Mouse (Mus musculus): ENCODE data around the gene Fpr3. TPM values are rescaled to one million over a fixed set of nuclear protein-coding genes. Genes with fewer than 3 reads are reported as not detected.
"Not testable (repeated sequence)": the region's sequence is repeated elsewhere in the genome, so short reads cannot be mapped to it uniquely, and the experiment has no call there.

The Fpr3 gene
- total RNA-seq, 2 experiments from 2014 or later, result not detected

- DNase-seq (ENCODE audit: low spot score in 2 of 2), result no peak
- intact Hi-C loops (cut with DNase I), result no loop called here
These were observed 16.0 kb upstream of the Fpr3 start for GRCm38 (mm10) chr17:17871697-17872096.

- intact Hi-C loops (cut with DNase I), result no loop called here
- DNase-seq (ENCODE audit: low spot score in 2 of 2), result no peak
These were observed 8.3 kb upstream of the Fpr3 start for GRCm38 (mm10) chr17:17879347-17879746.

- intact Hi-C loops (cut with DNase I), result no loop called here
- no peak for DNase-seq (ENCODE audit: low spot score in 2 of 2)
These were observed 5.0 kb upstream of the Fpr3 start for GRCm38 (mm10) chr17:17882672-17883071.

- intact Hi-C loops (cut with DNase I), result no loop called here
- DNase-seq (ENCODE audit: low spot score in 2 of 2), result no peak
These were observed 3.8 kb upstream of the Fpr3 start, which contains the start of gene Fpr1 for GRCm38 (mm10) chr17:17883840-17884239. Fpr1 (minus strand) TSS chr17:17883940.

- intact Hi-C loops (cut with DNase I), result no loop called here
- DNase-seq (ENCODE audit: low spot score in 2 of 2), result no peak
These were observed 2.2 kb downstream of the Fpr3 start for GRCm38 (mm10) chr17:17889732-17890425.

- intact Hi-C loops (cut with DNase I), result loop anchor here (1.0 to 2.0 kb wide), 2 partner anchors 51 to 130 kb away; no protein-coding TSS in a partner anchor
- DNase-seq (ENCODE audit: low spot score in 2 of 2), result peak; percentile 31 to 63
These were observed 8.4 kb downstream of the Fpr3 start for GRCm38 (mm10) chr17:17896039-17896438.

GRCm38 (mm10) chr17:17899268-17899667 lies 11.6 kb downstream of the Fpr3 start:
- DNase-seq (ENCODE audit: low spot score in 2 of 2), result peak in 1 of 2 experiments; percentile 39
- intact Hi-C loops (cut with DNase I), result no loop called here

- no peak for DNase-seq (ENCODE audit: low spot score in 2 of 2)
- intact Hi-C loops (cut with DNase I), result no loop called here
These were observed 13.1 kb downstream of the Fpr3 start for GRCm38 (mm10) chr17:17900768-17901167.

- intact Hi-C loops (cut with DNase I), result no loop called here
- peak; percentile 76 to 89 for DNase-seq (ENCODE audit: low spot score in 2 of 2)
These were observed 22.2 kb downstream of the Fpr3 start for GRCm38 (mm10) chr17:17909636-17910421.

GRCm38 (mm10) chr17:17912618-17913017 lies 25.0 kb downstream of the Fpr3 start:
- intact Hi-C loops (cut with DNase I); DNase-seq (ENCODE audit: low spot score in 2 of 2): not testable (repeated sequence)

GRCm38 (mm10) chr17:17917376-17917775 lies 29.7 kb downstream of the Fpr3 start:
- no peak for DNase-seq (ENCODE audit: low spot score in 2 of 2)
- intact Hi-C loops (cut with DNase I), result no loop called here

GRCm38 (mm10) chr17:17917782-17918181 lies 30.1 kb downstream of the Fpr3 start:
- DNase-seq (ENCODE audit: low spot score in 2 of 2), result no peak
- intact Hi-C loops (cut with DNase I), result no loop called here

GRCm38 (mm10) chr17:17973443-17973842 lies 85.8 kb downstream of the Fpr3 start:
- intact Hi-C loops (cut with DNase I), result no loop called here
- DNase-seq (ENCODE audit: low spot score in 2 of 2), result no peak

GRCm38 (mm10) chr17:17981232-17981631 lies 93.6 kb downstream of the Fpr3 start:
- intact Hi-C loops (cut with DNase I); DNase-seq (ENCODE audit: low spot score in 2 of 2): not testable (repeated sequence)

- intact Hi-C loops (cut with DNase I), result no loop called here
- no peak for DNase-seq (ENCODE audit: low spot score in 2 of 2)
These were observed 117.1 kb downstream of the Fpr3 start for GRCm38 (mm10) chr17:18004752-18005151.

Other genes starting within 250 kb of the Fpr3 start
- gene Vmn2r90, start 184.1 kb upstream of the Fpr3 start, total RNA-seq (2021), result under 1 TPM in 1 of 2 experiments, not detected in 1; 0.14 TPM
- 10 to 100 TPM; 68.8 to 86.7 TPM for gene Spaca6, start 60.7 kb upstream of the Fpr3 start, total RNA-seq (2021)
- gene Has1, start 32.6 kb upstream of the Fpr3 start, total RNA-seq (2021), result under 1 TPM; 0.53 to 0.62 TPM
- not detected for gene Fpr1, start 3.9 kb upstream of the Fpr3 start, total RNA-seq (2021)
- gene Fpr2, start within 50 bp of the Fpr3 start, total RNA-seq (2021), result not detected
- gene Fpr-rs4, start 133.9 kb downstream of the Fpr3 start, total RNA-seq (2021), result not detected
- under 1 TPM; 0.07 to 0.11 TPM for gene Vmn2r124, start 161.6 kb downstream of the Fpr3 start, total RNA-seq (2021)
- not detected for gene Vmn2r91, start 197.2 kb downstream of the Fpr3 start, total RNA-seq (2021)

All from left cerebral cortex, postnatal 25 days (tissue).